Mouse (Mus musculus): ENCODE measurements at regions not wholly inside any gene's neighbourhood (a gene's known extent, or its start where the extent isn't known, plus 50 kb on each side); places are given as distances from the start of the nearest gene placed in this dataset.

DNA sequence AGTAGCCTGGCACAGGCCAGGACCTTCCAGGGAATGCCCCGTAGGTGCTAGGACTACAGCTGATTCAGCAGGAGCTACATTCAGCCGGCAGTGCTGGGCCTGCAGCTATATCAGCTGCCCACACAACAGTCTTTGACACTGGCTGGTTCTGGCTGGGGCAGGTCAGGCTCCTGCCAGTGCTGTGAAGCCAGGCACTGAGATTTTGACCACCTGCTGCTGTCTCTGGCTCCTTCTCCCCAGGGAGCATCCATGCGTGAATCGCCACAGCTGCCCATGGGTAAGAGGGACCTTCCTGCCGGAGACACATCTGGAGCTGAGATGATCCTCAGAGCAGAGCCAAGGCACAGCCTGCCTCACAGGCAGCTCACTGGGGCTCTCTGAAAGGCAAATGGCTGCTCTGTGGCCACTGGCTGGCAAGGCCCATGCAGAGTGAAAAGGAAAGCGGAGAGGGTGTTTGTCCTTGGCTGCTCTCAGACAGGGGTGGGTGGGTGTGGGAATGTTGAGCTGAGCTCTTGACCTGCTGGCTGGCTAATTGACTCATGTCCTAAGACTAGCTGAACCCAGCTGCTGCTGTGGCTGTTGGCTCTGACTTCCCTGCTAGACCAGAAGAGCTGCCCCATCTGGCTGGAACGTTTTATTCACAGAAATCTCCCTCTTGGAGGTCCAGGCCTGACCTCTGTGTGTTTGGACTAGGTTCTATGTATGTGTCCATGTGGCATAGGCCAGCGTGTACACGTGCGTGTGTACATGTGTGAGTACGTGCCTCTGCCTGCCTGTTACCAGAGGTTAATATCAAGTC lies 187.4 kb upstream of the Igsf21 start:
- Histone ChIP-seq H3K9me3 (ENCODE audit: control insufficient read depth, low read length) (peaks cover 17% of the 10 kb centered on the region), H3K27me3 (ENCODE audit: control insufficient read depth) (no peaks in the 10 kb centered on the region), H3K4me1 (ENCODE audit: control insufficient read depth) (no peaks in the 10 kb centered on the region), H3K36me3 (ENCODE audit: control insufficient read depth) (no peaks in the 10 kb centered on the region), H3K4me3 (replicated peaks) (no peak overlapping the region)
- TF ChIP-seq TAL1 (IDR thresholded peaks at IDR 0.05; ENCODE audit: low read length): no peak
- no peak for TF ChIP-seq GATA1 (IDR thresholded peaks at IDR 0.05; ENCODE audit: low read length)

GRCm38 (mm10) chr4:140432101-140432500 lies 185.5 kb upstream of the Igsf21 start:
- Histone ChIP-seq H3K27me3 (ENCODE audit: control insufficient read depth) (no peaks in the 10 kb centered on the region), H3K4me3 (replicated peaks) (no peak overlapping the region), H3K4me1 (ENCODE audit: control insufficient read depth) (no peaks in the 10 kb centered on the region), H3K36me3 (ENCODE audit: control insufficient read depth) (no peaks in the 10 kb centered on the region), H3K9me3 (ENCODE audit: control insufficient read depth, low read length) (peaks cover 25% of the 10 kb centered on the region)
- TF ChIP-seq TAL1 (IDR thresholded peaks at IDR 0.05; ENCODE audit: low read length): no peak
- TF ChIP-seq GATA1 (IDR thresholded peaks at IDR 0.05; ENCODE audit: low read length): no peak

DNA sequence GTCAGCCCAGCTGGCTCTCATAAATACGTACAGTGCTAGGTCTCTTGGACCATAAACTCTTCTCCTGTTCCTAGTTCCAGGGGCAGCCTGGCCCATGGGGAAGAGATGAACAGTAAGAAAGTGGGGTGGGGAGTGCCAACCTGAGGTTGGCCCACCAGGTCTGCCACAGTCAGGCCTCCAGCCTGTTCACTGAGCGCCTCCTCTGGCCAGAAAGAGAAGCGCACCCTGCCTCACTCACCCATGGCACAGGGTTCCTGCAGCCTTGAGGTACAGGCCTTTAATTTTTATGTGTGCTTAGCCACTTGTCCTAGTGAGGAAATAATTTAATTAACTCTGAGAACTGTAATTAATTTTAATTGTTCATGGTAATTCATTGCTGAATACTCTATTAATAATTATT lies 180.5 kb upstream of the Igsf21 start:
- H3K36me3 ChIP-seq (ENCODE audit: control insufficient read depth): peaks cover 4% of the 10 kb centered on the region; the same call in 1 of the 2 replicates
- peaks cover 52% of the 10 kb centered on the region for H3K9me3 ChIP-seq (ENCODE audit: control insufficient read depth, low read length)
- no peaks in the 10 kb centered on the region for H3K4me1 ChIP-seq (ENCODE audit: control insufficient read depth)
- no peaks in the 10 kb centered on the region; the same call in 1 of the 2 replicates for H3K27me3 ChIP-seq (ENCODE audit: control insufficient read depth)
- TF ChIP-seq TAL1 (IDR thresholded peaks at IDR 0.05; ENCODE audit: low read length) (no peak), GATA1 (IDR thresholded peaks at IDR 0.05; ENCODE audit: low read length) (no peak)
- H3K4me3 ChIP-seq (replicated peaks): no peak overlapping the region

DNA sequence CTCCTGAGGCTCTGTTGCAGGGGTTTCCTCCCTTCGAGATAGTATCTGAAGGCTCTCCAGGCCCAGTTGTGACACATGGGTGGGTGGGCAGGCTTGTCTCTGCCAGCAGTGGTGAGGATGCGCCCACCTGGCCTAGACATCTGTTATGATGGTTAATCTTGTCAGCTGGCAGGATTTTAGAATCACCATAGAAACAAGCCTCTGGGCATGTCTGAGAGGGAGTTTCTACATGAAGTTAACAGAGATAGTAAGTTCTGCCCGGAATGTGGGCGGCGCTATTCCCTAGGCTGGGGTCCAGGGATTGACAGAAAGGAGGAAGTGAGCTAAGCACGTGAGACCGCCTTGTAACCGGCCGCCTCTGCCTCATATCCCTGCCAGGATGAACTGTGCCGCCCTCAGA lies 177.2 kb upstream of the Igsf21 start:
- H3K4me3 ChIP-seq (replicated peaks): no peak overlapping the region
- TF ChIP-seq GATA1 (IDR thresholded peaks at IDR 0.05; ENCODE audit: low read length) (no peak), TAL1 (IDR thresholded peaks at IDR 0.05; ENCODE audit: low read length) (no peak)
- H3K9me3 ChIP-seq (ENCODE audit: control insufficient read depth, low read length): peaks cover 34% of the 10 kb centered on the region
- H3K36me3 ChIP-seq (ENCODE audit: control insufficient read depth): peaks cover 4% of the 10 kb centered on the region; the same call in 1 of the 2 replicates
- no peaks in the 10 kb centered on the region; the same call in 1 of the 2 replicates for H3K27me3 ChIP-seq (ENCODE audit: control insufficient read depth)
- no peaks in the 10 kb centered on the region for H3K4me1 ChIP-seq (ENCODE audit: control insufficient read depth)

- no peaks in the 10 kb centered on the region; the same call in 1 of the 2 replicates for H3K27me3 ChIP-seq (ENCODE audit: control insufficient read depth)
- H3K4me3 ChIP-seq (replicated peaks): no peak overlapping the region
- no peak for TF ChIP-seq GATA1 (IDR thresholded peaks at IDR 0.05; ENCODE audit: low read length)
- no peak for TF ChIP-seq TAL1 (IDR thresholded peaks at IDR 0.05; ENCODE audit: low read length)
- peaks cover 29% of the 10 kb centered on the region for H3K9me3 ChIP-seq (ENCODE audit: control insufficient read depth, low read length)
- no peaks in the 10 kb centered on the region for H3K4me1 ChIP-seq (ENCODE audit: control insufficient read depth)
- peaks cover 4% of the 10 kb centered on the region; the same call in 1 of the 2 replicates for H3K36me3 ChIP-seq (ENCODE audit: control insufficient read depth)
Observed at GRCm38 (mm10) chr4:140421926-140422585, 175.5 kb upstream of the Igsf21 start.

GRCm38 (mm10) chr4:140419720-140420412 lies 173.3 kb upstream of the Igsf21 start:
- Histone ChIP-seq H3K9me3 (ENCODE audit: control insufficient read depth, low read length) (peaks cover 14% of the 10 kb centered on the region), H3K36me3 (ENCODE audit: control insufficient read depth) (no peaks in the 10 kb centered on the region), H3K27me3 (ENCODE audit: control insufficient read depth) (no peaks in the 10 kb centered on the region), H3K4me3 (replicated peaks) (no peak overlapping the region), H3K4me1 (ENCODE audit: control insufficient read depth) (no peaks in the 10 kb centered on the region)
- no peak for TF ChIP-seq TAL1 (IDR thresholded peaks at IDR 0.05; ENCODE audit: low read length)
- TF ChIP-seq GATA1 (IDR thresholded peaks at IDR 0.05; ENCODE audit: low read length): no peak

GRCm38 (mm10) chr4:140412312-140412930 lies 165.8 kb upstream of the Igsf21 start:
- H3K4me1 ChIP-seq (ENCODE audit: control insufficient read depth): no peaks in the 10 kb centered on the region
- H3K9me3 ChIP-seq (ENCODE audit: control insufficient read depth, low read length): peaks cover 9% of the 10 kb centered on the region
- H3K4me3 ChIP-seq (replicated peaks): no peak overlapping the region
- no peaks in the 10 kb centered on the region for H3K27me3 ChIP-seq (ENCODE audit: control insufficient read depth)
- TF ChIP-seq GATA1 (IDR thresholded peaks at IDR 0.05; ENCODE audit: low read length): no peak
- no peak for TF ChIP-seq TAL1 (IDR thresholded peaks at IDR 0.05; ENCODE audit: low read length)
- H3K36me3 ChIP-seq (ENCODE audit: control insufficient read depth): no peaks in the 10 kb centered on the region

DNA sequence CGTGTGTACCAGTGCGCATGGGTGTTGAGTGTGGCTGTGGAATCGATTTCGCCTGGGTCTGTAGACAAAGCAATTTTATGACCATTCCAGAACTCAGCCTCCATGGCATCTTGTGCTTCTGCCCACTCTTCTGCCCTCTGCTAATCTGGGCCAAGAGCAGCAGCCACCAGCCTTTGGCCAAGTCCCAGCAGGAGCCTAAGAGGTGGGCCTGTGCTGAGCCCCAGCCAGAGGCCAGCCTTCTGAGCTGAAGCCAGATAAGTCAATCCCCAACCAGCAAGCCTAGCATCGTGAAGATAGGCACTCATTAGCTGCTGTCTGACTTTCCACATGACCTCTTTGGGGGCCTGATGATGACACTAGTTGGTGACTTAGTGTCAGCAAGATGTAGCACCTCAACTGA lies 161.9 kb upstream of the Igsf21 start:
- H3K4me3 ChIP-seq (replicated peaks): no peak overlapping the region
- peaks cover 6% of the 10 kb centered on the region for H3K9me3 ChIP-seq (ENCODE audit: control insufficient read depth, low read length)

More for the DNA sequence above, 161.9 kb upstream of the Igsf21 start:
- no peaks in the 10 kb centered on the region for H3K27me3 ChIP-seq (ENCODE audit: control insufficient read depth)
- H3K36me3 ChIP-seq (ENCODE audit: control insufficient read depth): no peaks in the 10 kb centered on the region
- no peaks in the 10 kb centered on the region for H3K4me1 ChIP-seq (ENCODE audit: control insufficient read depth)
- TF ChIP-seq GATA1 (IDR thresholded peaks at IDR 0.05; ENCODE audit: low read length) (no peak), TAL1 (IDR thresholded peaks at IDR 0.05; ENCODE audit: low read length) (no peak)
